Mouse (Mus musculus) spleen, adult 18-20 months (tissue): ENCODE data around the gene Hmga1.

Experiments
- DNase-seq, 2 experiments: peaks; one replicate each; pipeline ENCODE4 v3.0.0; 2022; ENCODE audit warnings: mixed read lengths in 2 of 2

Gene Hmga1

DNA sequence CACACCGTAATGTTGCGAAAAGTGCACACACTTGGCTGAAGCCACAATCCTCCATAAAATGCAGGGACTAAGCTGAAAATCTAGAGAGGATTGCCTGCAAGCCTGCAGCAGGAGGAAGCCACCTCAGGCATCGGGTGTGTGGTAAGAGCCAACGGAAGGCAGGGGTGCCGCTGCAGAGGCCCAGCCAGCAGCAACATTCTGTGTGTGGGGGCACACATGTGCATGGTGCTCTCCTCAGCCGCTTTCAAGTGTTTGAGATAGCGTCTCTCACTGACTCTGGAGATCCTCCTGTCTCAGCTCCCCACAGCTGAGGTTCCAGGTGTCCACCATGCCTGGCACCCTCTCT is 36.2 kb downstream of the Hmga1 start:
- no peak for DNase-seq

- no peak for DNase-seq
These were observed 39.5 kb downstream of the Hmga1 start for GRCm38 (mm10) chr17:27595659-27596375.

GRCm38 (mm10) chr17:27596376-27597190 is 40.3 kb downstream of the Hmga1 start:
- DNase-seq: no peak

GRCm38 (mm10) chr17:27600286-27600685 is 44.0 kb downstream of the Hmga1 start:
- no peak for DNase-seq

DNA sequence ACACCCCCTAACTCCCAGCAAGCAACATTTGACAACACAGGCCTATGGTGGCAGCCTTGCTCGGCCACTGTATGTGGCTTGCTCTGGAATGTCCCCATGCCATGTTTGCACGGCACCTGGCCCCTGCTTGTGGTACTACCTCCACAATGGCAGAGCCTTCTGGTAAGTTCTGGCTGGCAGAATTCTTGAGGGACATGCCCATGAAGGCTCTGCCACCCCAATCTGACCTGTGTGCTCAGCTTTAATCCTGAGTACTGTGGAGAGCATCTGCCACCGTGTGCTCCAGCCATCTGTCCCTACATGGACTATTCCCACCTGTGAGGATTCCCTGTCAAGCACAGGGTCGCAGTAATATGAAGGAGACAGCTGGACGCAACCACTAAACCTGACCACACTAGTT is 44.6 kb downstream of the Hmga1 start:
- no peak for DNase-seq

GRCm38 (mm10) chr17:27603036-27603435 is 46.7 kb downstream of the Hmga1 start:
- no peak for DNase-seq

GRCm38 (mm10) chr17:27603522-27604234 is 47.4 kb downstream of the Hmga1 start:
- no peak for DNase-seq

DNA sequence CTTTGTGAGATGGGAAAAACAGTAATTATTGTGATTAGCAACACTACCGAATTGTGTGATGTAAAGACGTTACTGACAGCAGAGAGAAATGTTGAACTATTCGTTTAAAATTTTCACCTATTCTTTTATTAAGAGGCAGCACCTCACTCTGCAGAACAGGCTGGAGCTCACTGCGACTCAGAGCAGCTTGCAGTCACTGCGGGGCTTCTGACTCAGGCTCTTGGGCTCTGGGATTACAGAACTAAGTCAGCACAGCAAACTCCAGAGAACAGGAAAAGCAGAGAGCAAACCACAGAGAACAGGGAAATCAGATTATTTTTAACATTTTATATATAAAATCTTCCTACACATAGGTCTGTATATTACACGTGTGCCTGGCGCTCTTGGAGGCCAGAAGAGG is 53.3 kb downstream of the Hmga1 start:
- no peak for DNase-seq

DNA sequence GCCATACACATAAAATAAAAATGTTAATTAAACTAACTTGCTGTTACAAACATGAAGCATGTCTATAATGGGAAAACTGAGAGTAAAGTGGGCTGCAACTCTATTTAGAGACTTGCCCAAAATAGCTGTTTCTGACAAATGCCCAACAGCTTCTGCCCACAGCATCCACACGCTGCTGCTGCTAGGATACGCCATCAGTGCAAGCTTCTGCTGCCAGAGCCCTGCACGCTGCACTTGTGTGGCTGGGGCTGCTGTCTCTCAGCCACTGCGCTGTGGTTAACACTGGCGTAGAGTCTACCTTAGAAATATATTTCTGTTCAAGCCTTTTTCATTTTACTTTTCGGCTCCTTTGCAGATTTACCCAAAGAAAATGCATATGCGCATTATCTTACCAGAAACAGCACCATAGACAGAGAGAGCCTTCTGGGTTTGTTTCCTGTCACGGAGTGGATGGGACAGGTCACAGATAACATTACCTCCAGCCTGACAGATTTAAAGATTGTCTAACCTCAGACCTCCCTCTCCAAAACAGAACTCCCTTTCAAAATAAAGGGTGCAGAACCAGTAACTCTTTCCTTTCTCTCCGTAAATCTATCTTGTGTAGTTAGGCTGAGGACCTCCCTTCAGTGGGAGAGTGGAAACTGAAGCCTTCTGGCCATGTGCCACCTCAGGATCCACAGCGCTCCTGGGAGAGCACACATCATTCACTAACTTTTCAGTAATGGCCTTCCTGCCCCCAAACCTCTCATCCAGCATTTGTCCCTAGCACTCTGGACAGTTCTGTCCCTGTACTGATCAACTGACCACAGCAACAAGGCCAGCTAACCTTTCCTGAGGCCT is 54.6 kb downstream of the Hmga1 start:
- no peak for DNase-seq

- DNase-seq: no peak
These were observed 55.2 kb downstream of the Hmga1 start for GRCm38 (mm10) chr17:27611519-27611884.

- no peak for DNase-seq
These were observed 55.7 kb downstream of the Hmga1 start for GRCm38 (mm10) chr17:27611994-27612393.

- no peak for DNase-seq
These were observed 56.7 kb downstream of the Hmga1 start for GRCm38 (mm10) chr17:27613016-27613415.
